Mouse (Mus musculus): ENCODE measurements around the gene Trim5.
"Not testable (repeated sequence)": the region's sequence is repeated elsewhere in the genome, so short reads cannot be mapped to it uniquely, and the experiment has no call there.

Trim5 gene

GRCm38 (mm10) chr7:104287576-104288443 lies at the start of gene Trim5:
Gene Trim5, minus strand, starts transcription at chr7:104288094.
- TF ChIP-seq GATA4 (IDR thresholded peaks at IDR 0.05; ENCODE audit: insufficient replicate concordance, low read length): not testable (repeated sequence)

GRCm38 (mm10) chr7:104329171-104329570 lies 41.3 kb upstream of the Trim5 start, which contains the start of gene Trim34b:
Gene Trim34b, plus strand, starts transcription at chr7:104329471.
- not testable (repeated sequence) for TF ChIP-seq GATA4 (IDR thresholded peaks at IDR 0.05; ENCODE audit: insufficient replicate concordance, low read length)

- no peak for TF ChIP-seq GATA4 (IDR thresholded peaks at IDR 0.05; ENCODE audit: insufficient replicate concordance, low read length)
Measured at GRCm38 (mm10) chr7:104322028-104322427, 34.1 kb upstream of the Trim5 start.

GRCm38 (mm10) chr7:104315369-104316080 lies 27.6 kb upstream of the Trim5 start, which contains the start of gene Trim12a:
Gene Trim12a, minus strand, starts transcription at chr7:104315466.
- TF ChIP-seq GATA4 (IDR thresholded peaks at IDR 0.05; ENCODE audit: insufficient replicate concordance, low read length): not testable (repeated sequence)

GRCm38 (mm10) chr7:104314796-104315353 lies 27.0 kb upstream of the Trim5 start:
- no peak for TF ChIP-seq GATA4 (IDR thresholded peaks at IDR 0.05; ENCODE audit: insufficient replicate concordance, low read length)

- TF ChIP-seq GATA4 (IDR thresholded peaks at IDR 0.05; ENCODE audit: insufficient replicate concordance, low read length): no peak
Measured at GRCm38 (mm10) chr7:104291638-104292400, 3.9 kb upstream of the Trim5 start.

- TF ChIP-seq GATA4 (IDR thresholded peaks at IDR 0.05; ENCODE audit: insufficient replicate concordance, low read length): no peak
Measured at GRCm38 (mm10) chr7:104290641-104291040, 2.7 kb upstream of the Trim5 start.

- no peak for TF ChIP-seq GATA4 (IDR thresholded peaks at IDR 0.05; ENCODE audit: insufficient replicate concordance, low read length)
Measured at GRCm38 (mm10) chr7:104244287-104245181, 43.4 kb downstream of the Trim5 start, which contains the start of gene Trim34a. Gene Trim34a, plus strand, starts transcription at chr7:104244457.

- no peak for TF ChIP-seq GATA4 (IDR thresholded peaks at IDR 0.05; ENCODE audit: insufficient replicate concordance, low read length)
Measured at GRCm38 (mm10) chr7:104243616-104244015, 44.3 kb downstream of the Trim5 start.

GRCm38 (mm10) chr7:104240857-104241256 lies 47.0 kb downstream of the Trim5 start:
- no peak for TF ChIP-seq GATA4 (IDR thresholded peaks at IDR 0.05; ENCODE audit: insufficient replicate concordance, low read length)

- no peak for TF ChIP-seq GATA4 (IDR thresholded peaks at IDR 0.05; ENCODE audit: insufficient replicate concordance, low read length)
Measured at GRCm38 (mm10) chr7:104231203-104231602, 56.7 kb downstream of the Trim5 start.

- no peak for TF ChIP-seq GATA4 (IDR thresholded peaks at IDR 0.05; ENCODE audit: insufficient replicate concordance, low read length)
Measured at GRCm38 (mm10) chr7:104218701-104219569, 69.0 kb downstream of the Trim5 start, which contains the start of gene Trim6. Gene Trim6, plus strand, starts transcription at chr7:104218793.

- no peak for TF ChIP-seq GATA4 (IDR thresholded peaks at IDR 0.05; ENCODE audit: insufficient replicate concordance, low read length)
Measured at GRCm38 (mm10) chr7:104217881-104218280, 70.0 kb downstream of the Trim5 start.

Data from liver, adult (tissue).